Mouse (Mus musculus): ENCODE measurements around the gene Actbl2.

Gene Actbl2

DNA sequence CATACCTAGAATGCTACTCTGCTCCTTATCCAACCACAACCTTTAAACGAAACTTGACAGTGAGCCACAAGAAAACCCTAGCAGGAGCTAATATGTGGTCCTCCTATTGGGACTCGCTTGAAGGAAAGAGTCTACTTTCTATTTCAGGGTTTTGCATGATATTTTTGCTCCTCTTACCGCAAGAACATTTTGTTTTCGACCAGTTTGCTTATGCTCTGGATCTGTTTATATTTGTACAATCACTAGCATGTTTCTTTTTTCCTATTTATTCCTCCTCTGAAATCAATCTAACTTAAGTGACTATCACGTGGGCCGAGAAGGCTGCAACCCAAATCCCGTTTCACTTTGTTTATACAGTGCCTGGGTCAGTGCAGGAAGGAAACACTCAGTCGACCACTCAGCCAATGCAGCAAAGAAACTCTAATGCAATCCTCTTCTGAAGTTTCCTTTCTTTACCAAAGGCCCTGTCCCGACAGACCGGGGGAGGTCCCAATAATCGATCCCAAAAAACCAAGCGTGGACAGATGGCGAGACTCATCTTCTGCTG is 15.0 kb downstream of the Actbl2 start:
- DNase-seq (ENCODE audit: low spot score): no peak

DNA sequence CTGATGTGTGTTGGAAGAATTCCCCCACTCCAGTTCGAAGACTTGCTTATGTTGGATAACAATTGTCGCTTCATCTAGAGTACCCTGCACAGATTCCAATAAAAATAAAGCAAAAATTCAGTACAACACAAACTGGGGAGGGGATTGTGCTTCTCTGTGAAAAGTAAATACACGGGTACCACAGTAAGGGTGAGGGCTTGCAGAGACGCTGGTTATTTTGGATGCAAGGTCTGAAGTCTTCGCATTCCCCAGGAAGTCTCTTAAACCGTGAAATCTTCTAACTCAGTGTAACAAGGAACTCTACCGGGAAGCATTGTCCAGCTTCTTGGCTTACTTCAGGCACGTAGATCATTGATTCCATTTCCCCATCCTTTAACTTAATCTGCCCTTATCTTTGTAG is 17.1 kb downstream of the Actbl2 start:
- DNase-seq (ENCODE audit: low spot score): no peak

GRCm38 (mm10) chr13:111286461-111287385 is 31.9 kb downstream of the Actbl2 start:
- no peak for DNase-seq (ENCODE audit: low spot score)

DNA sequence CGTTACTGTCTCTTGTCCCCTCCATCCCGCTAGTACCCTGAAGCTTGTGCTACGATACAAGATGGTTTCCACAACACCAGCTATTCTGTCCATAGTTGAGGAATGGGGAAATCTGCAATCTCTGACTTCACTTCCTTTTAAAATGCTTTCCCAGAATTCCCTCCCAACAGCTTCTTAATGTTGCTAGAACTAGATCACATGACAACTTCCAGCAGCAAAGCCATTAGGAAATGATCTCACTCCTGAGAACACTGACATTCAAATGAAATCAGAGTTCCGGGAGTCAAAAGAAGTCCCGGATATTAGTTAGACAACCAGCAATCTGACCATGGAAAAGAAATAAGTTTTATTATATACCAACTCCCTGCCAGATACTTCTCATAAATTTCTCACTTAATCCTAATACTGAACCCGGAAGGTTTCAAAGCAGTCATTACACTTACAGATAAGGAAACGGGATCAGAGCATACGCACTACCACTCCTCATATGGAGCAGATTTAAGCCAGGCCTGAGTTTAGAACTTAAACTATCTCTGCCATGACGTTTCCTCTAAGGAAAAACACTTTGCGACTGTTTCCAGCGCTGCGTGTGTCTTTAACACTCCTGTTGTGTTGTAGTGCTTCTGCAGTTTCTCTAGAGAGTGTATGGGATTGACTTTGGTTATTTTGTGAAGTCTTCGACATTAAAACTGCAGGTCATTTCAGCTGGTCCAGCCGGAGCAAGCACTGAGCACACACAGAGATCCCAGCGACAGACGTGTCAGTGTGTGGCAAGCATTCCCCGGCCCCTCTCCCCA is 36.5 kb downstream of the Actbl2 start:
- no peak for DNase-seq (ENCODE audit: low spot score)

- no peak for DNase-seq (ENCODE audit: low spot score)
These were observed 37.2 kb downstream of the Actbl2 start for GRCm38 (mm10) chr13:111291958-111292493.

GRCm38 (mm10) chr13:111293478-111293877 is 38.7 kb downstream of the Actbl2 start:
- no peak for DNase-seq (ENCODE audit: low spot score)

DNA sequence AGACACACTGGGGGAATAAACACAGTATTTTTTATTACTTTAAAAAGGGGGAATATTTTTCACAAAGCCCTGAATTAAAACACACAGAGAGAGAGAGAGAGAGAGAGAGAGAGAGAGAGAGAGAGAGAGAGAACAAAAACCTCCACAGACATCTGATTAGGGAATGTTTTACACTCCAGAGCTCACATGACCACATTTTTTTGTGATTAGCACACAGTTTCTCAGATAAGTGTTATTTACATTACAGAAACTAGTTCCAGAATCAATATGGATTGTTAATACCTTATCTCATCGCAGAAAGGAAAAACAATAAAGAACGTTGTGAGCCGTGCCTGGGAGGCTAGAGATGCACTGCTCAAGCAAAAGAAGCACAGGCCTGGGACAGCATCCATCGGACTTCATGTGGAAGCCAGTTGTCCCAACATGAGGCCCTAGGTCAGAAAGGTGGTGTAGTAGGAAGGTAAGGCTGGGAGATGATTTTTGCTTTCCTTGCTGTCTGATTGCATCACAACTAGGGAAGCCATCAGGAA is 40.2 kb downstream of the Actbl2 start:
- DNase-seq (ENCODE audit: low spot score): no peak

GRCm38 (mm10) chr13:111296029-111296428 is 41.2 kb downstream of the Actbl2 start:
- no peak for DNase-seq (ENCODE audit: low spot score)

GRCm38 (mm10) chr13:111297614-111298013 is 42.8 kb downstream of the Actbl2 start:
- DNase-seq (ENCODE audit: low spot score): no peak

DNA sequence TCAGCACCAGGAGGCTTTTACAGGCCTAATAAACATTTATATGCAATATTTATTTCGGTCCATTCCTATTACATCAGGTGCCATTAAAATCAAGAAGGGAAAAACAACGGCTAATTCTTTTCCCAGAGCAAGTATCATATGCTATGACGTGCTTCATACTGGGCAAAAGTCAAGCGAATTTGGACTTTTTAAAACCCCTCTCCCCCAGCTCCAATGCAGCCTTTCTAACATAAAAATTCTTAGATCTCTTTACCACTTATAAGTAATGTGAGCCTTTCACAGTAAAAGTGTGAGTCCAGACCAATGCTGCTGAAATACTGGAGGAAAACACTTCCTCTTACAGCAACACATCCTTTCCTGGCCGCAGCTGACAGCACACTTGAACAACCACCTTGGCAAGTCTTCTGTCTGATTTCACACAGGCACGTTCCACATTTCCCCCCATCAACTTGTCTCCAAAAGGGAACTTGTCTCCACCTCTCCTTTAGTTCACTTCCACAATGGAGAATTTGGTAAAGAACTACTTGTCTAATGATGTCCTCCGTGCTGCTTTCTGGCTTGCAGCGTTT is 44.4 kb downstream of the Actbl2 start:
- DNase-seq (ENCODE audit: low spot score): no peak

- DNase-seq (ENCODE audit: low spot score): no peak
These were observed 46.0 kb downstream of the Actbl2 start for GRCm38 (mm10) chr13:111300846-111301245.

DNA sequence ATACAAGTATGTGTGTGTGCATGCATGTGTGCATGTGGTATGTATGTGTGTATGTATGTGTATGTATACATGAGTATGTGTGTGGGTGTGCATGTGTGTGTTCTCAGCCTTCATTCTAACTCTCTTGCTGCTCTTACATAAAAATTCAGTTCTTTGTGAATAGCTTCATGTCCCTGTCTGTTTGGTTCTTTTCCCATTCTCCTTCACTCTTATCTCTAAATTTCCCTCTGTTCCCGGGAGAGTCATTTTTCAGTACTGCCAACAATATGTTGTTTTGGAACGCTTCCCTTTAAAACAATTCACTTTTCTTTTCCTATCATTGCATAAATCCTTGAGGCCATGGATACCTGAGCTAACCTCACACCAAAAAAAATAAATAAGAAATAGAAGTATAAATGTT is 46.6 kb downstream of the Actbl2 start:
- DNase-seq (ENCODE audit: low spot score): no peak

DNA sequence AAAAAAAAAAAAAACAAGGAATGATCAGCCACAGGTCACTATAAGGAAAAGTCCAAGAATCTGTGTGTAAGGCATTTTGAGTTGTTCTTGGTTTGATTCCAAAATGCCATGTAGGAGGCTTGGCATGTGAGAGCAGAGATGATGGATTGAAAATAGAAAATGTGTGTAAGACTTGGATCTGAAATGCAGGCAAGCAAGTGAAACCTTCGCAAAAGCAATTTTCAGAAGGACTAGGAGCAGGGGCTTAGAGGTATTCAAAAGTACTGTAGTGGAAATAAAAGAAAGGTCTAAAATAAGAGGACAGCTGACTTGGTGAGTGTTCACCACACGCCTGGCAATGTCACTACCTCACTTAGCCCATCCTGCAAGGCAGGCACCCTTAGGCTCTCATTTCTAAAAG is 49.4 kb downstream of the Actbl2 start:
- DNase-seq (ENCODE audit: low spot score): no peak

DNA sequence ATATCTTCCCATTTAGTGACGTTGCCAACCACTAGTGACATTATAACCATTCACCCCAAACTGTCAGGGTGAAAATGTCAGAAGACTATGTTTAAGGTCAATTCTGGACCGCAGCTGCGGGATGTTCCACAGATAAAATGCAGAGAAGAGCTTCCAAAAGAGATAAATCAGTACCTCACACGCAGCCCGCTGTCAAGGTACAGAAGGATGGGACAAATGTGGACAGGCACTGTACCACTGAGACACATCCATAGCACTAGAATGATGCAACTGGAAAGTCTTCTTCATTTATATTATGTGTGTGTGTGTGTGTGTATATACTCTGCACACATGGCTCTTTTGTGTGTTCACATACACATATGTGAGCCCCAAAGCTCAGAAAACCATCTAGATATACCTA is 49.9 kb downstream of the Actbl2 start:
- DNase-seq (ENCODE audit: low spot score): no peak

All from retina, embryonic 14.5 days (tissue).